ENCODE assay signal across 23 mouse cellular contexts in genomic region chr16:44380006-44380405, GRCm38 (mm10). TPM values are rescaled to one million over a fixed set of nuclear protein-coding genes. Genes with fewer than 3 reads are reported as not detected.
A peak's percentile ranks its signal among the peaks of the same experiment; 100 is the strongest.
DNase-seq lines count a peak whose midpoint lies in the region; ATAC-seq lines count a peak whose summit lies in the region.
"Had no signal": no experiment of that assay in that cellular context is flagged by ENCODE, and none has a peak within 500 bp of the region (broad histone marks: within the 10 kb centered on the region; RNA-seq: fewer than 3 reads in every experiment).

No protein-coding gene starts in this region.

- 36% methylated on average over 4 of the region's 4 CpGs for WGBS in forebrain, embryonic 14.5 days
- 77% methylated on average over 4 of the region's 4 CpGs for WGBS in forebrain, embryonic 10.5 days
- WGBS in limb, embryonic 11.5 days, result 52% methylated on average over 4 of the region's 4 CpGs
- WGBS in limb, embryonic 10.5 days, result 53% methylated on average over 4 of the region's 4 CpGs
- WGBS in embryonic facial prominence, embryonic 14.5 days, result 67% methylated on average over 4 of the region's 4 CpGs

- no peak overlapping the region for H3K9ac ChIP-seq in forebrain, embryonic 14.5 days (ENCODE audit: low read length)
- no peak overlapping the region for H3K9ac ChIP-seq in limb, embryonic 11.5 days (ENCODE audit: low read length)
- H3K9ac ChIP-seq in embryonic facial prominence, embryonic 14.5 days (ENCODE audit: low read depth, low read length), result no peak overlapping the region
- H3K9ac ChIP-seq: embryonic facial prominence, embryonic 13.5 days; forebrain, embryonic 12.5 days; forebrain, embryonic 15.5 days; forebrain, postnatal 0 days had no signal

- ATAC-seq in forebrain, embryonic 14.5 days, result no peak
- ATAC-seq in limb, embryonic 11.5 days (ENCODE audit: insufficient number of reproducible peaks, low FRiP score, low TSS enrichment, low read depth), result no peak
- no peak for ATAC-seq in embryonic facial prominence, embryonic 14.5 days (ENCODE audit: low read depth)
- ATAC-seq: forebrain, embryonic 15.5 days; forebrain, postnatal 0 days had no signal

- no peaks in the 10 kb centered on the region for H3K9me3 ChIP-seq in forebrain, embryonic 14.5 days (replicated peaks; ENCODE audit: control insufficient read depth, low read length)
- H3K9me3 ChIP-seq in forebrain, embryonic 10.5 days, result no peaks in the 10 kb centered on the region
- no peaks in the 10 kb centered on the region for H3K9me3 ChIP-seq in limb, embryonic 11.5 days (ENCODE audit: control insufficient read depth, low read length)
- no peaks in the 10 kb centered on the region for H3K9me3 ChIP-seq in limb, embryonic 10.5 days (replicated peaks)
- H3K9me3 ChIP-seq in embryonic facial prominence, embryonic 14.5 days (ENCODE audit: control insufficient read depth, low read length), result no peaks in the 10 kb centered on the region
- H3K9me3 ChIP-seq: embryonic facial prominence, embryonic 13.5 days; forebrain, embryonic 12.5 days; forebrain, embryonic 15.5 days had no signal

- no peak overlapping the region for H3K4me2 ChIP-seq in forebrain, embryonic 14.5 days (ENCODE audit: low read length)
- no peak overlapping the region for H3K4me2 ChIP-seq in limb, embryonic 11.5 days (ENCODE audit: low read depth, severe bottlenecking)
- H3K4me2 ChIP-seq in embryonic facial prominence, embryonic 14.5 days (ENCODE audit: low read depth, low read length), result no peak overlapping the region
- H3K4me2 ChIP-seq: embryonic facial prominence, embryonic 13.5 days; forebrain, embryonic 12.5 days; forebrain, embryonic 15.5 days had no signal

- peaks cover 9% of the 10 kb centered on the region for H3K4me1 ChIP-seq in forebrain, embryonic 14.5 days (ENCODE audit: control insufficient read depth, insufficient read depth, low read length)
- peaks cover 24% of the 10 kb centered on the region for H3K4me1 ChIP-seq in forebrain, embryonic 10.5 days
- no peaks in the 10 kb centered on the region for H3K4me1 ChIP-seq in limb, embryonic 11.5 days (ENCODE audit: control insufficient read depth, insufficient read depth, low read length)
- peaks cover 8% of the 10 kb centered on the region; the same call in 1 of the 2 replicates for H3K4me1 ChIP-seq in limb, embryonic 10.5 days
- H3K4me1 ChIP-seq in embryonic facial prominence, embryonic 14.5 days (ENCODE audit: control insufficient read depth, insufficient read depth, low read length), result no peaks in the 10 kb centered on the region

- no peak overlapping the region for H3K4me3 ChIP-seq in forebrain, embryonic 14.5 days (ENCODE audit: low read depth, low read length)
- no peak overlapping the region for H3K4me3 ChIP-seq in forebrain, embryonic 10.5 days
- H3K4me3 ChIP-seq in limb, embryonic 11.5 days (ENCODE audit: low read depth, low read length), result no peak overlapping the region
- no peak overlapping the region for H3K4me3 ChIP-seq in limb, embryonic 10.5 days
- H3K4me3 ChIP-seq in embryonic facial prominence, embryonic 14.5 days (ENCODE audit: low read depth, low read length), result no peak overlapping the region
- H3K4me3 ChIP-seq: embryonic facial prominence, embryonic 13.5 days; forebrain, embryonic 12.5 days; forebrain, embryonic 15.5 days had no signal

- peak; percentile 44 for DNase-seq in forebrain, embryonic 14.5 days (ENCODE audit: low spot score)
- DNase-seq in forebrain, embryonic 10.5 days (ENCODE audit: extremely low spot score, low spot score), result no peak
- peak; percentile 19 for DNase-seq in limb, embryonic 11.5 days (ENCODE audit: low spot score)
- no peak for DNase-seq in limb, embryonic 10.5 days (ENCODE audit: low spot score)
- DNase-seq in embryonic facial prominence, embryonic 14.5 days (ENCODE audit: low spot score), result peak; percentile 15
- no peak for DNase-seq in adrenal gland, postnatal 10 days
- DNase-seq: adrenal gland, adult 2 months; adrenal gland, postnatal 14 days; adrenal gland, postnatal 36 days; cerebellum, adult 11 months; cerebellum, adult 18-20 months; cerebellum, adult 8-10 months; cerebellum, adult 9-11 months; cerebellum, postnatal 14 days; cerebellum, postnatal 36 days; embryo, embryonic 11 days; forebrain, postnatal 0 days had no signal

- H3K36me3 ChIP-seq in forebrain, embryonic 14.5 days (ENCODE audit: control insufficient read depth, insufficient read depth, low read length), result peaks cover 13% of the 10 kb centered on the region
- peaks cover 41% of the 10 kb centered on the region for H3K36me3 ChIP-seq in forebrain, embryonic 10.5 days (replicated peaks)
- no peaks in the 10 kb centered on the region for H3K36me3 ChIP-seq in limb, embryonic 11.5 days (ENCODE audit: control insufficient read depth, insufficient read depth, low read length)
- peaks cover 36% of the 10 kb centered on the region for H3K36me3 ChIP-seq in limb, embryonic 10.5 days
- peaks cover 17% of the 10 kb centered on the region for H3K36me3 ChIP-seq in embryonic facial prominence, embryonic 14.5 days (ENCODE audit: control insufficient read depth, insufficient read depth, low read length)
- H3K36me3 ChIP-seq: forebrain, embryonic 15.5 days had no signal

- H3K27me3 ChIP-seq in forebrain, embryonic 14.5 days (replicated peaks; ENCODE audit: control insufficient read depth, insufficient read depth, low read length), result no peaks in the 10 kb centered on the region
- no peaks in the 10 kb centered on the region for H3K27me3 ChIP-seq in forebrain, embryonic 10.5 days (ENCODE audit: poor library complexity, severe bottlenecking)
- H3K27me3 ChIP-seq in limb, embryonic 11.5 days (ENCODE audit: control insufficient read depth, insufficient read depth, low read length), result no peaks in the 10 kb centered on the region
- H3K27me3 ChIP-seq in limb, embryonic 10.5 days (ENCODE audit: low read depth, poor library complexity, severe bottlenecking), result no peaks in the 10 kb centered on the region
- H3K27me3 ChIP-seq in embryonic facial prominence, embryonic 14.5 days (replicated peaks; ENCODE audit: control insufficient read depth, insufficient read depth, low read length), result no peaks in the 10 kb centered on the region
- H3K27me3 ChIP-seq: embryonic facial prominence, embryonic 13.5 days; forebrain, embryonic 12.5 days; forebrain, embryonic 15.5 days had no signal

- no peak overlapping the region for H3K27ac ChIP-seq in forebrain, embryonic 14.5 days (ENCODE audit: low read depth, low read length)
- H3K27ac ChIP-seq in forebrain, embryonic 10.5 days, result no peak overlapping the region
- no peak overlapping the region for H3K27ac ChIP-seq in limb, embryonic 11.5 days (replicated peaks; ENCODE audit: low read depth, low read length)
- no peak overlapping the region for H3K27ac ChIP-seq in limb, embryonic 10.5 days
- H3K27ac ChIP-seq in embryonic facial prominence, embryonic 14.5 days (replicated peaks; ENCODE audit: low read depth, low read length), result no peak overlapping the region
- H3K27ac ChIP-seq: embryonic facial prominence, embryonic 13.5 days; forebrain, embryonic 12.5 days; forebrain, embryonic 15.5 days had no signal

RNA-seq across cellular contexts. Expression of gene Cfap44, which starts 14.6 kb away (rescaled TPM):
- 2.4 and 3.6 TPM in 2 replicates for polyA plus RNA-seq in forebrain, embryonic 14.5 days (2014; fragmentation: Nextera tagmentation; extraction: Ambion mirVana)
- 0.45 and 0.63 TPM in 2 replicates for polyA plus RNA-seq in forebrain, embryonic 10.5 days (2016; fragmentation: Nextera tagmentation; extraction: Ambion mirVana)
- polyA plus RNA-seq in limb, embryonic 11.5 days (2014; fragmentation: Nextera tagmentation; extraction: Ambion mirVana), result 0.81 and 0.92 TPM in 2 replicates
- polyA plus RNA-seq in limb, embryonic 10.5 days (2016; fragmentation: Nextera tagmentation; extraction: Ambion mirVana), result 0.06 and 0.26 TPM in 2 replicates
- 1.8 and 2.4 TPM in 2 replicates for polyA plus RNA-seq in embryonic facial prominence, embryonic 14.5 days (2014; fragmentation: Nextera tagmentation; extraction: Ambion mirVana)
- total RNA-seq in adrenal gland, postnatal 10 days (2021), result 1 to 10 TPM in 1 of 2 experiments, under 1 TPM in 1; 0.42 to 1.1 TPM
- total RNA-seq: common myeloid progenitor, adult 5-6 weeks; MEL had no signal
- polyA plus RNA-seq: C2C12 had no signal

RNA-seq across cellular contexts. Expression of gene Spice1, which starts 33.1 kb away (rescaled TPM):
- polyA plus RNA-seq in forebrain, embryonic 14.5 days (2014; fragmentation: Nextera tagmentation; extraction: Ambion mirVana), result 21.2 TPM in 2 replicates
- polyA plus RNA-seq in forebrain, embryonic 10.5 days (2016; fragmentation: Nextera tagmentation; extraction: Ambion mirVana), result 32.4 and 35.9 TPM in 2 replicates
- 31.8 and 37.2 TPM in 2 replicates for polyA plus RNA-seq in limb, embryonic 11.5 days (2014; fragmentation: Nextera tagmentation; extraction: Ambion mirVana)
- polyA plus RNA-seq in limb, embryonic 10.5 days (2016; fragmentation: Nextera tagmentation; extraction: Ambion mirVana), result 27.5 and 31.2 TPM in 2 replicates
- polyA plus RNA-seq in embryonic facial prominence, embryonic 14.5 days (2014; fragmentation: Nextera tagmentation; extraction: Ambion mirVana), result 28.8 and 29.2 TPM in 2 replicates
- total RNA-seq in adrenal gland, postnatal 10 days (2021), result 10 to 100 TPM; 15.3 to 20.1 TPM

RNA-seq across cellular contexts. Expression of gene Sidt1, which starts 47.0 kb away (rescaled TPM):
- 3.9 and 8.6 TPM in 2 replicates for polyA plus RNA-seq in forebrain, embryonic 14.5 days (2014; fragmentation: Nextera tagmentation; extraction: Ambion mirVana)
- 0.15 and 0.18 TPM in 2 replicates for polyA plus RNA-seq in forebrain, embryonic 10.5 days (2016; fragmentation: Nextera tagmentation; extraction: Ambion mirVana)
- 0.09 and 0.11 TPM in 2 replicates for polyA plus RNA-seq in limb, embryonic 11.5 days (2014; fragmentation: Nextera tagmentation; extraction: Ambion mirVana)
- polyA plus RNA-seq in limb, embryonic 10.5 days (2016; fragmentation: Nextera tagmentation; extraction: Ambion mirVana), result not detected in 2 replicates
- polyA plus RNA-seq in embryonic facial prominence, embryonic 14.5 days (2014; fragmentation: Nextera tagmentation; extraction: Ambion mirVana), result 2.0 and 2.1 TPM in 2 replicates
- total RNA-seq in adrenal gland, postnatal 10 days (2021), result 1 to 10 TPM; 7.5 to 8.2 TPM
- total RNA-seq: common myeloid progenitor, adult 5-6 weeks; MEL had no signal
- polyA plus RNA-seq: C2C12 had no signal

Comparison
In these comparisons a context has a peak if more than half of its experiments do, and no peak if none do; other contexts are left out.
1. DNase-seq: peak in forebrain, embryonic 14.5 days (single experiment), limb, embryonic 11.5 days (single experiment) and embryonic facial prominence, embryonic 14.5 days (single experiment); none in forebrain, embryonic 10.5 days (single experiment), limb, embryonic 10.5 days (single experiment) and adrenal gland, postnatal 10 days (single experiment).